Mouse (Mus musculus) lung, embryonic 14.5 days (tissue): Measurements from ENCODE around the gene Tbc1d10c. TPM values are rescaled to one million over a fixed set of nuclear protein-coding genes. Genes with fewer than 3 reads are reported as not detected.
A peak's percentile ranks its signal among the peaks of the same experiment; 100 is the strongest.

Experiments used
- ATAC-seq: fragments of 200-750 bp; cut with Nextera tagmentation; 2 replicates; pipeline ENCODE4 v1.8.0; 2017; ENCODE audit warnings: mild to moderate bottlenecking, moderate TSS enrichment, moderate library complexity; ENCODE audit not compliant: insufficient read depth
- DNase-seq: peaks from one replicate; pipeline ENCODE4 v3.0.0-alpha.2; 2015
- H3K27ac ChIP-seq: fragments of 300-500 bp; sonication (generic); 2 replicates; pipeline ENCODE4 v1.5.1; 2014; ENCODE audit warnings: low read depth, mild to moderate bottlenecking, moderate library complexity
- H3K27me3 ChIP-seq: fragments of 300-500 bp; sonication (generic); 2 replicates; pipeline ENCODE4 v1.6.1; 2014; ENCODE audit warnings: low read length, control low read depth; ENCODE audit not compliant: insufficient read depth
- H3K36me3 ChIP-seq: fragments of 300-500 bp; sonication (generic); 2 replicates; pipeline ENCODE4 v1.6.1; 2014; ENCODE audit warnings: control low read depth; ENCODE audit not compliant: insufficient read depth
- H3K4me1 ChIP-seq: fragments of 300-500 bp; sonication (generic); 2 replicates; pipeline ENCODE4 v1.6.1; 2014; ENCODE audit warnings: antibody characterized with exemption, control low read depth; ENCODE audit not compliant: insufficient read depth
- H3K4me2 ChIP-seq: fragments of 300-500 bp; sonication (generic); 2 replicates; pipeline ENCODE4 v1.6.1; 2014; ENCODE audit warnings: mild to moderate bottlenecking
- H3K4me3 ChIP-seq: fragments of 300-500 bp; sonication (generic); 2 replicates; pipeline ENCODE4 v1.5.1; 2014; ENCODE audit warnings: low read depth, low read length
- H3K9ac ChIP-seq: fragments of 300-500 bp; sonication (generic); 2 replicates; pipeline ENCODE4 v1.6.1; 2014
- H3K9me3 ChIP-seq: fragments of 300-500 bp; sonication (generic); 2 replicates; pipeline ENCODE4 v1.6.1; 2016; ENCODE audit warnings: low read depth, low read length, control low read depth
- CTCF ChIP-seq: IDR thresholded peaks from 2 replicates; pipeline ENCODE4 v1.5.1; 2016; ENCODE audit warnings: antibody characterized with exemption, low read depth
- WGBS: fragments of 180-500 bp; shearing (Covaris S2); extraction: QIAGEN DNeasy Blood & Tissue Kit; methylation state at CpG from one replicate; pipeline ENCODE4 v1.1.7; 2014; 5-methylcytosine and 5-hydroxymethylcytosine counted together
- polyA plus RNA-seq: library from polyadenylated mRNA; unstranded; fragments of >200 nt; fragmentation: Nextera tagmentation; extraction: Ambion mirVana; gene quantifications from 2 replicates; pipeline ENCODE4 v1.2.1, GENCODE M21; 2014

The Tbc1d10c gene
- polyA plus RNA-seq, 1 experiment from 2014 or later = 2.4 TPM

- no peaks in the 10 kb centered on the region for H3K27me3 ChIP-seq
- peak; percentile 57 for ATAC-seq
- no peaks in the 10 kb centered on the region for H3K9me3 ChIP-seq
- H3K36me3 ChIP-seq = peaks cover 25% of the 10 kb centered on the region
- DNase-seq = no peak
- peak overlapping the region; percentile 87 for H3K4me2 ChIP-seq
- H3K4me3 ChIP-seq = peak overlapping the region; percentile 89
- peak overlapping the region; percentile 85 for H3K9ac ChIP-seq
- TF ChIP-seq CTCF = no peak
- H3K27ac ChIP-seq = peak overlapping the region; percentile 40; the same call in 1 of the 2 replicates
- 6% methylated on average over 8 of the region's 8 CpGs for WGBS
- peaks cover 5% of the 10 kb centered on the region for H3K4me1 ChIP-seq
Measured at GRCm38 (mm10) chr19:4148819-4149218, 42.3 kb downstream of the Tbc1d10c start.

- peak within 1 kb of the TSS; percentile 40; the same call in 1 of the 2 replicates for H3K27ac ChIP-seq
- DNase-seq = peak; percentile 98
- WGBS = 0% methylated on average over 33 of the region's 33 CpGs
- H3K4me3 ChIP-seq = peak within 1 kb of the TSS; percentile 89
- H3K4me2 ChIP-seq = peak within 1 kb of the TSS; percentile 87
- H3K4me1 ChIP-seq = peaks cover 5% of the 10 kb centered on the region
- peak; percentile 98 for ATAC-seq
- no peaks in the 10 kb centered on the region for H3K27me3 ChIP-seq
- no peaks in the 10 kb centered on the region for H3K9me3 ChIP-seq
- TF ChIP-seq CTCF = no peak
- peak within 1 kb of the TSS; percentile 85 for H3K9ac ChIP-seq
- H3K36me3 ChIP-seq = peaks cover 21% of the 10 kb centered on the region
Measured at GRCm38 (mm10) chr19:4148491-4148806, 42.6 kb downstream of the Tbc1d10c start, which contains the start of gene Coro1b. Gene Coro1b, plus strand, starts transcription at chr19:4148619.

DNA sequence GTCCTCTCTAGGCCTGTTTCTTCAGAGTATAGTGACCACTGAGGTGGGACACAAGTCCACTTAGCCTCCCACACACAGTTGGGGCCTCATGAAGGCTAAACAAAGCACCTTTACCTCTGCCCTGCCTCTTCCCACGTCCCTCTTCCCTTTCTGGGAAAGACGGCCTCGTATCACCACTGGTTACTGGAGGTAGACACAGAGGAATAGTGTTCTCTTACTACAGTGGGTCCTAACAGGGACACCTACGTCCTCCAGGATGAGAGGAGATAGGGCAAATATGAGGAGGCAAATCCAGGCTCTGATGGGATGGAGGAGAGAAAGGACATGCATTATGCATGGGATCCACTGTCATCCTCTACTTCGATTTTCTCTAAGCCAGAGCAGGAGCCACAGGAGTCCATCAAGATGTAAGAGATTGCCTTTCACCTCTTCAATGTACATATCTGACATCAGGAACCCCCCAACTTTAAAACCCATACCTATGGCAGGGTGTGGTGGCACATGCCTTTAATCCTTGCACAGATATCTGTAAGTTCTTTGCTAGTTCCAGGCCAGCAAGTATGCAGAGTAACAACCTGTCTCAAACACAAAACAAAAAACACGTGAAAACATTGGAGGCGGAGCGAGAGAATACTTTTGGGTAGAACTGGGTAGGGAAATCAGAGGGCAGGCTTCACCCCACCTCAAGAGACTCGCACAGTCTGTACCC, 43.1 kb downstream of the Tbc1d10c start:
- Histone ChIP-seq H3K4me3 (peak overlapping the region; percentile 89), H3K36me3 (peaks cover 18% of the 10 kb centered on the region), H3K9ac (peak overlapping the region; percentile 85), H3K9me3 (no peaks in the 10 kb centered on the region), H3K27me3 (no peaks in the 10 kb centered on the region), H3K4me2 (peak overlapping the region; percentile 87), H3K27ac (peak overlapping the region; percentile 40; the same call in 1 of the 2 replicates), H3K4me1 (peaks cover 5% of the 10 kb centered on the region)
- DNase-seq (no peak), ATAC-seq (0 out of 2 replicates have a peak, but pooled peaks have one; percentile 2)
- TF ChIP-seq CTCF = no peak
- WGBS = 34% methylated on average over 9 of the region's 9 CpGs

DNA sequence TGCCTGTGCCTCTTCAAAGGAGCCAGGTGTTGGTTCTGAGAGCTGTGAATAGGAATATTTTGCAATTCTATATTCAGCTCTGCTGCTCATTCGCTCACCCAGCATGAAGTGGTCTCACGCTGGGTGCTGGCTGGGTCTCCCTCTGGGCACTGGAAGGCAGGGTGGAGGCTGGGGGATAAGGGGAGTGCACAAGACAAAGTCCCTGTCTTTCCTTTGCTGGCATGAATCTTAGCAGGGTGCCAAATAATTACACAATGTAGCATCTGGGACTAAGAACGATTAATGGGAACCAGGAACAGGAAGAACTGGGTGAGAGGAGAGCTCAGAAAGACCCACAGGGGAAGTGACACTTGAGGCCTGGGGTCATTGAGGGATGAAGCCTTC, 44.1 kb downstream of the Tbc1d10c start:
- no peaks in the 10 kb centered on the region for H3K27me3 ChIP-seq
- WGBS = 59% methylated on average over 3 of the region's 3 CpGs
- DNase-seq (no peak), ATAC-seq (no peak)
- no peak overlapping the region for H3K9ac ChIP-seq
- no peak overlapping the region for H3K4me2 ChIP-seq
- no peaks in the 10 kb centered on the region for H3K9me3 ChIP-seq
- H3K36me3 ChIP-seq = peaks cover 18% of the 10 kb centered on the region
- H3K4me1 ChIP-seq = peaks cover 5% of the 10 kb centered on the region
- no peak for TF ChIP-seq CTCF
- H3K4me3 ChIP-seq = no peak overlapping the region
- no peak overlapping the region for H3K27ac ChIP-seq

- 66% methylated on average over 12 of the region's 12 CpGs for WGBS
- ATAC-seq = no peak
- no peaks in the 10 kb centered on the region for H3K27me3 ChIP-seq
- TF ChIP-seq CTCF = no peak
- no peak overlapping the region for H3K4me3 ChIP-seq
- H3K4me1 ChIP-seq = peaks cover 5% of the 10 kb centered on the region
- no peaks in the 10 kb centered on the region for H3K9me3 ChIP-seq
- no peak overlapping the region for H3K27ac ChIP-seq
- DNase-seq = no peak
- H3K36me3 ChIP-seq = peaks cover 17% of the 10 kb centered on the region
- H3K4me2 ChIP-seq = no peak overlapping the region
- H3K9ac ChIP-seq = no peak overlapping the region
Measured at GRCm38 (mm10) chr19:4146366-4147021, 44.6 kb downstream of the Tbc1d10c start.

DNA sequence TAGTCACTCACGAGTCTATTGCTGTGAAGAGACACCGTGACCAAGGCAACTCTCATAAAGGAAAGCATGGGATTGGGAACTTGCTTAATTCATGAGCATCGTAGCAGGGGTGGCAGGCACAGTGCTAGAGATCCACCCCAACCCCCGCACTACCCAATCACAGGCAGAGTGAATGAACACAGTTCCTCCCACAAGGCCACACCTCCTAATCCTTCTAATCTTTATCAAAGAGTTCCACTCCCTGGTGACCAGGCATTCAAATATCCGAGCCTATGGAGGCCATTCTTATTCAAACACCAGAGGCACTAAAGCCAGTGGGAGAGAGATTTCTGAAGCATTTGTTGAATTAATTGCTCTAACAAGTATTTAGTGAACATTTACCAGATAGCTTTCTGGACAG, 45.1 kb downstream of the Tbc1d10c start:
- no peaks in the 10 kb centered on the region for H3K9me3 ChIP-seq
- H3K27ac ChIP-seq = no peak overlapping the region
- no peak overlapping the region for H3K9ac ChIP-seq
- H3K27me3 ChIP-seq = no peaks in the 10 kb centered on the region
- peaks cover 12% of the 10 kb centered on the region for H3K36me3 ChIP-seq
- ATAC-seq (no peak), DNase-seq (no peak)
- H3K4me3 ChIP-seq = no peak overlapping the region
- peaks cover 5% of the 10 kb centered on the region for H3K4me1 ChIP-seq
- 85% methylated on average over 5 of the region's 5 CpGs for WGBS
- no peak for TF ChIP-seq CTCF
- no peak overlapping the region for H3K4me2 ChIP-seq

GRCm38 (mm10) chr19:4144550-4145498, 46.3 kb downstream of the Tbc1d10c start:
- Histone ChIP-seq H3K36me3 (peaks cover under 1% of the 10 kb centered on the region; the same call in 1 of the 2 replicates), H3K9me3 (no peaks in the 10 kb centered on the region), H3K4me2 (no peak overlapping the region), H3K27ac (no peak overlapping the region), H3K4me1 (peaks cover 5% of the 10 kb centered on the region), H3K27me3 (no peaks in the 10 kb centered on the region), H3K9ac (no peak overlapping the region), H3K4me3 (no peak overlapping the region)
- no peak for ATAC-seq
- 77% methylated on average over 16 of the region's 16 CpGs for WGBS
- TF ChIP-seq CTCF = no peak
- DNase-seq = no peak
